Mouse (Mus musculus) T-cell, adult 2 months (primary cell): ENCODE results near the gene Ube2e3.
A peak's percentile ranks its signal among the peaks of the same experiment; 100 is the strongest.

Source experiments
- DNase-seq: peaks from one replicate; pipeline ENCODE4 v3.0.0; 2022; ENCODE audit warnings: low spot score

The Ube2e3 gene

DNA sequence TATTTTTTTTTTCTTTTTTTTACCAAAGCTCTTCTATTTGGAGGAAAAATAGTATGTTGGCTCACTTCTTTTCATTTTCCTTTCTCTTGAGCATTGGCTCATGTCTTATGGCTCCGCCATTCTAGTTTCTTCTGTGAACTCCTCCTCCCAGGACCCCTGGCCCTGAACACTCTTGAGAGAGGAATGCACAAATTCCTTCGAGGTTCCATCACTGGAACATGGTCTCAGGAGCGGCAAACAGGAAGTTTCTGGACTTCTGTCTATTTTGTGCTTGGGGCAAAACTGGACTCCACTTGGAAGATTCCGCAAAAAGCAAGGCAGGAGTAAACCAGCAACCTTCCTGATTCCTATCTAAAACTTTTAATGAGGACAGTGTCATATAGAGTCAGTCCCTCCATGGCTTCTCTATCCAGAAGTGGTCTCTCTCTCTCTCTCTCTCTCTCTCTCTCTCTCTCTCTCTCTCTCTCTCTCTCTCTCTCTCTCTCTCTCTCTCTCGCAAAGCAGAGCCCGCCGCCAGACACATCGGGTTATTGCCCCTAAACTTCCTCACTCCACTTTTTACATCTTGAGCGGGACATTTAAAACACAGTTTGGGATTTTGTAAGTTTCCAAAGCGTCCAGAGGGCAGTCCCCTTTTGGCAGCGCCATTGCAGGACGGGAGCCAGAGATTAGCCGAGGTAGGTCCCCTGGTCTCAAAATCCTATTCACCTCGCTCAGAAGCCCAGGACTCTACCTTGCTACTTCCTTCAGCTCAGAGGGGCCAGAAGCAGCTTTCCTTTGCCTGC is at the start of gene Ube2e3:
Ube2e3 (plus strand) TSS at position 399 of the 785 bp plus-strand sequence.
- DNase-seq, result no peak

DNA sequence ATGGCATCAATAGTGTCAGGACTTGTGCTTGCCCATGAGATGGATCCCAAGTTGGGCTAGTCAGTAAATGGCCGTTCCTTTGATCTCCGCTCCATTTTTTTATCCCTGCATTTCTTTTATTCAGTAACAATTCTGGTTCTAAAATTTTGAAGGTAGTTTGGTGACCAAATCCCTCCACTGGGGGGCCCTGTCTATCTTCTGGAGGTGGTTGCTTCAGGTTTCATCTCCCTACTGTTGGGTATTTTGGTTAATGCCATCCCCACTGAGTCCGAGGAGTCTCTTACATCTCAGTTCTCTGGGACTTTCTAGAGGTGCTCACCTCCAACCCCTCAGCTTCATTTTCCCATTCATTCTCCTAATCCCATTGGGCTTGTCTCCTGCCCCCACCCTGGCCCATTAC is 38.0 kb upstream of the Ube2e3 start:
- no peak for DNase-seq

DNA sequence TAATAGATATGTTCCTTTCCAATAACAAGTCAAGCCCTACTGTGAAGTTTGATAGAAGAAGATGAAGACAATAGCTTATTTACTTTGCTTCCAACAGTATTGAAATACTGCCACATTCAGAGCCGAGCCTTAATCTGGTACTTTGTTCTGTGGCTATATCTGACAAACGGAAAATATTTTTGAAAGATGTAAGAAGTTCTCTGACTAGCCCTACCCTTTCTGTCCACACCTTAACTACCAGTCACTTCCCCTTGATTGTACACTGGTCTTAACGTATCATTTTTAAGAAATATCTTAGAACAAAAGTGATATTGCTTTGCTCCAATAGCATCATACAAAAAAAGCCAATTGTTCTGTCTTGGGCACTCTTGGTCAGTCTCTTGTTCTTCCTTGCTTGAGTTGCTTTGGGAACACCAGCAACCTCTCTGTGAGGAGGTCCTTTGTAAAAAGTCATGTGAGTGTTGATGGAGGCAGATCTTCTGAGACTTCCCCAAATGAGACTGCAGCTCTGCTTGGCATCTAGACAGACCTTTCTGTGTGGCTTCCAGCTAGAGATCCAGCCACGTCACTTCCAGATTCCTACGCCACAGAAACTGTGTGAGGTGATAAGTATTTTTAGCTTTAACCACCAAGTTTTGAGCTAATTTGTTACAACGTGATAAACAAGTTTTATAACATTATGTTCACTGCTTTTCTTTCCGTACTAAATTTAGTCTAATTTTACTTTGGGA is 26.3 kb upstream of the Ube2e3 start:
- DNase-seq, result no peak

DNA sequence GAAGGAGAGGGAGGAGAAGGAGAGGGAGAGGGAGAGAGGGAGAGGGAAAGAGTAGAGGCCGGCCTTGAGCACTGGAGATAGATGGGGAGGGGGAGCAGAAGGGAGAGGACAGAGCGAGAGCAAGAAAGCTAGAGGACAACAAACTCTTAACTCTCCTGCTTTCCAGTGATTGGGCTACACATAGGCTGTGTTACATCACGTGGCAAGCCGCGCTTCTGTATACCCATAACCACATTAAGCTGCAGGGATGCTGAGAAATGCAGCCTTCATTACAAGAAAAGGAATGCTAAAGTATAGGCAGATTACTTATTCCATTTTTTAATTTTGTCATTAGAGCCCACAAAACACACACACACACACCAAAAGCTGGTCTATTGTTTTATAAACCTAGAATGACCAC is 23.6 kb upstream of the Ube2e3 start:
- DNase-seq, result no peak

DNA sequence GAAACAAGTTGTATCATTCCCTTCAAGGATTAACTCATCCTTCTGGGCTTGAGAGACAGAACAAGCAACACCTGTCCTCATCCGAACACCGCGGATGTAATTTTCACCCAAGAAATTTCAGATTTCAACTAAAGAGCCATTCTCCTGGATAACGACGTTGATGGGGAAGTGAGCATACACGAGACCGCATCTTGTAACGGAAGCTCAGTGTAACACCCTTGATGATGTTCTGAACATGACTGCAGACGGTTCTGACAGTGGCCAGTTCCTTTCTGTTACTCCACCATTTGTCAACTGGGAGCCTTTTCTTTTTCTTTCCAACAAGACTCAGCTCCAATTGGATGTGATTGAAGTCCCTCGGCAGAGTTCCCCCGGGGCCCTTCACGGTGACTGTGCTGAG is 22.6 kb upstream of the Ube2e3 start:
- DNase-seq, result no peak

DNA sequence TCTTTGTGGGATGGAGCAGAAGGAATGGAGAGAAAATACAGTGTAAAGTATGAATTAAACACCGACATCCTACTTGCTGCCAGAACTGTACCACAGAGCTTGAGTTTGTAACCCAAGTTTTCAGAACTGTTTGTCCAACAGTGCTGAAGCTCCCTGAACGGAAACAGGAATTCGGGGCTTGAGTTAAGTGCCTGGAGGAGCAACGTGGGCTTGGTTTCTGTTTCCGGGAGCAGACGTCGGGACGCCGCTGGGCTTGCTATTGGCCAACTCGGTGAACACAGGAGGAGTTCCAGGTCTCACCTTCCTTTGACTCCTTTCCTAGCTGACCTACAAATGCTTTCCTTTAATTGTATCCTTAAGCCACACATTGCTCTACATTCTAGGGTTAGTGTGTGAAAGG is 22.2 kb upstream of the Ube2e3 start:
- DNase-seq, result no peak

DNA sequence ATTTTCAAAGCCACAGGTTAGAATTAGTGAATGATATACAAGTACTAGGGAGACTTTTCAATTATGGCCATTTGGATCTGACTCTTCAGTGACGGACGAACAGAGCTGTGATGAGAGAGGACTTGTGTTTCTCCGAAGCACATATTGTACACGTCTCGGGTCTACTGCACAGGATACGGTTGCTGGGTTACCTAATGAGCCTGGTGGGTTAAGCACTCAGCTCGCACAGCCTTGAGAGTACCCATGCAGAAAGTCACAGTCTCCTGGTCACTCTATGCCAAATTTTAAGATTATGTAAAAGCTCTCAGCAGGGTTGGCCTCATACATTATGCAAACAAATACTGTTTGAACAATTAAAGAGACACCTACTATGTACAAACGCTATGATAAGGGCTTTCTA is 13.6 kb upstream of the Ube2e3 start:
- DNase-seq, result no peak

DNA sequence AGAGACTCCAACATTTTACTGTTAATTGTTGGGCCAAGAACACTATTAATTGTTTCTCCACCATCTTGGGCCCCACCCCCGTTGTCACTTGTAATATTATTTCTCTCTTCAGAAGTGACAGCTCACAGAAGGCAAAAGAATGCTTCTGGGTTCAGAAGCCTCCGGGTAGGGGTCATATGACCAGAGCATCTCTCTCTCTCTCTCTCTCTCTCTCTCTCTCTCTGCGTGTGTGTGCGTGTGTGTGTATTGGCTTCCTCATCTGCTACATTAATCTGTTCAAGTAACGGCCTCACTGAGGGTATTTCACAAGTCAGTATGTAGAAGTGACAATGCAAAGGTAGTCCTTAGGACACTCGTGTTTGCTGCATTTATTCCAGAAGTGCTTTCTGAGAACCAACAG is 9.3 kb upstream of the Ube2e3 start:
- no peak for DNase-seq

DNA sequence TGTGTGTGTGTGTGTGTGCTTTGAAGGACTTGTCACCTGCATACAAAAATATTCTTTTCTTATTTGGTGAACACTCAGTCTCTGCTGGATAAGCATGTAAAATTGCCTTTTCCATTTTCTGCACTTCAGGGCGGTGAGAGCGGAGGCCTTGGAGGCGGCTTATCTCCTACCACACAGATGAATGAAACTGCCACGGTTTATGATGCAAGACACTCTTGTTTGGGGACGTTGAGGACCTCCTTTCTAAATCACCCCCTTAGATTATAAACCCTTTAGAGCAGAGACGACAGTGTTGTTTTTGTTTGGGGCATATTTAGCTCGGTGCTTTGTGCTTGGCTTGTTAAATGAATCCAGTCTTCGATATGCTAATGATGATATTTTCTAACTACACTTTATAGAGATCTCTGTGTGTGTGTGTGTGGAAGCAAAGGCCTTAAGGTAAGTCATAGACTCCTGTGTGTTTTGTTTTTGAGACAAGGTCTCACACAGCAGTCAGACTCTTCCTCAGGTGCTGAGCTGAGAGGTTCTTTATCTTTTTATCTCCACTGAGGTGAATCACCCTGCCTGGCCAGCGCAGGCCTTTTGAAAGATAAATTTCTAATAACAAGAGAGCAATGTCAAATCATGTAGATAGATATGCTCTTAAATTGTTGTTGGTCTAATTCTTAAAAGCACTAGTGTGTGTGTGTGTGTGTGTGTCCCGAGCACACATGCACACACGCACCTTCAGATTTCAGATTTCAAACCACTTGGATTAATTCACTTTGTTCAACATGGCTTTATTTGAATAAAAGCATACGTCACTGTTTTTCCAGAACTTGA is 8.4 kb upstream of the Ube2e3 start:
- no peak for DNase-seq

DNA sequence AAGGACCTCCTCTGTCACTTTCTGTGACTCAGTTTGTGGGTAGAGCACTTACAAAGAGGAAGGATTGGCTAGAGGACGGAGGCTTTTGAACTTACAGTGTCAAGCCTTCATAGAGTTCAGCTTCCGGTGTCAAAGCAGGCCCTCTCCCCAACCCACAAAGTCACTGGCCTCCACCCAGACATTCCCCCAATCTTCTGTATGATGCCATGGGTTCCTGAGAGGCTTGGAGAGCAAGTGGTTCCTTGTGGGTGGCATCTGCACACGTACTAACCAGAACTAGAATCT is 7.9 kb upstream of the Ube2e3 start:
- peak; percentile 32 for DNase-seq

DNA sequence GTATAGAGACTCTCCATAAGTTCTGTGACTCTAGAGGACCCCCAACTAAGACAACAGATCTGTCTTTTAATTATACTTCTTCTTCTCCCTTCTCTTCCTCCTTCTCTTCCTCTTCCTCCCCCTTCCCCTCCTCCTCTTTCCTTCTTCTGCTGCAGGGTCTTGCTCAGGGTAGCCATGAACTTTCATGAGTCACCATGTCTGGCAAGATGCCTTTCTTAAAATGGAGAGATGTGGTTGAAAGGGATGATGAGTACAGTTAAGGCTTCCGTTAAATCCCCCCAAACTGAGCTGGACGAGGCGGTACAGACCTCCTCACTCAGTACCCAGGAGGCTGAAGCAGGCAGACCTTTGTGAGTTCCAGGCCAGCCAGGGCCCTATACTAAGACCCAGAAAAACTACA is 3.8 kb upstream of the Ube2e3 start:
- no peak for DNase-seq

DNA sequence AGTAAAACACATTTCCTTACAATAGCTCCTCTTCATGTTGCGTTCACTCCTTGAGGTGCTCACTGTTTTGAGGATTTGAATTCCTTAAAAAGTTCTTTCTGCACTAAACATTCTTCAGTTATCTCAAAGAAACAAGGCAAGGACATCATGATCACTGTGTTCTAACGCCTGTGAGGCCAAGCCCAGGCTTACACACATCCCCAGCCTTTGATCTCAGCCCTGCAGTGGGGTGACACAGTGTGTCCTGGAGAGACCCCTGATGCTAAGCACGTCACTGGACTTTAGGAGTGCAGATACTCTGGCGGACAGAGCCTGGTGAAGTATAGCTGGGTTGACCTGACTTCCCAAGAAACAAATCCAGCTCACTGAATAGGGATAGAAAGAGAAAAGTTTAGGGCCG is 3.1 kb upstream of the Ube2e3 start:
- no peak for DNase-seq

DNA sequence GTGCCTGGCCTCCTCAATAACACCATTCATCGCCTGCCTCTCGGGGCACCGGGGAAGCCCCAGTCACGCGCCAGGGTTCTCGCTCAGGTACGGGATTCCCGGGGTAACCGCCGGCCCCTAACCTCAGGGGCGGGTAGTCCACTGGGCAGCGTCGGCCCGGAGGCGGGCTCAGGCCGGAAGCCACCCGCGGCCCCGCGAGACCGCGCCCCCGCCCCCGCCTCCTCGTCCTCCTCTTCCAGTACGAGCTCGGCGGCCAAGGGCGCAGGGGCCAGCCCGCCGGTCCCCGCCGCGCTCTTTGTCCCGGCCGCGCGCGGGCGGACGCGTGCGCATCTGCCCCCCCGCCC is 559 bp downstream of the Ube2e3 start:
- peak; percentile 92 for DNase-seq

DNA sequence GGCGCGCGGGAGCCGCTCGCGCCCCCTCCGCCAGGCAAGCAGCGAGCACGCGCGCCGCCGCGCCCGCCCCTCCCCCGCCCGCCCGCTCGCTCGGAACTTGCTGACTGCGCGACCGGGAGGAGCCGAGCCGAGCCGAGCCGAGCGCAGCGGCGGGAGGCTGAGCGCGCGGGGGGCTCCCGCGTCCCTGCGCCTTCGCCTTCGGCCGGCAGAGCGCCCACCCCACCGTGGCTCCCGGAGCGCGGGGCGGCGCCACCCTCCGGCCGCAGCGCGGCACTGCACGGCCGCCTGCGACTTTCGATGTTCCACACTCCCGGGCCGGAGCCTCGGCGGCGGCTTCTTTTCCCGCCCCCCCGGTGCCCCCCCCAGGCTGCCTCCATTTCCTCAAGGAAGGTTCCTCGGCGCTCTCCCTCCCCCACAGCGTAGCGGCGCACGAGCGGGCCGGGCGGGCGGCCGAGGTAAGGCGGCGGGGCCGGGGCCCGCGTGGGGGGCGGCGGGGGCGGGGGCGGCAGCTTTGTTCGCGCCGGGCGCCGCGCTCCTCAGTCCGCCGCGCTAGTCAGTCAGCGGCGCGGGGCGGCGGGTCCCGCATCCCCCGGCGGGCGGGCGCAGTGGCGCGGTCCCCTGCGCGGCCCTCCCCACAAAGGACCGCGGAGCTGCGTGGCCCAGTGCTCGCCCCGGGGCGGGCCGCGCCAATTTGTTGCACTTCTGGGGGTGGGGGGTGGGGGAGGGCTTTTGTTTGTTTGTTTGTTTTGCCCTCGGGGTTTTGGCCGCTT is 1.2 kb downstream of the Ube2e3 start:
- peak; percentile 78 for DNase-seq

DNA sequence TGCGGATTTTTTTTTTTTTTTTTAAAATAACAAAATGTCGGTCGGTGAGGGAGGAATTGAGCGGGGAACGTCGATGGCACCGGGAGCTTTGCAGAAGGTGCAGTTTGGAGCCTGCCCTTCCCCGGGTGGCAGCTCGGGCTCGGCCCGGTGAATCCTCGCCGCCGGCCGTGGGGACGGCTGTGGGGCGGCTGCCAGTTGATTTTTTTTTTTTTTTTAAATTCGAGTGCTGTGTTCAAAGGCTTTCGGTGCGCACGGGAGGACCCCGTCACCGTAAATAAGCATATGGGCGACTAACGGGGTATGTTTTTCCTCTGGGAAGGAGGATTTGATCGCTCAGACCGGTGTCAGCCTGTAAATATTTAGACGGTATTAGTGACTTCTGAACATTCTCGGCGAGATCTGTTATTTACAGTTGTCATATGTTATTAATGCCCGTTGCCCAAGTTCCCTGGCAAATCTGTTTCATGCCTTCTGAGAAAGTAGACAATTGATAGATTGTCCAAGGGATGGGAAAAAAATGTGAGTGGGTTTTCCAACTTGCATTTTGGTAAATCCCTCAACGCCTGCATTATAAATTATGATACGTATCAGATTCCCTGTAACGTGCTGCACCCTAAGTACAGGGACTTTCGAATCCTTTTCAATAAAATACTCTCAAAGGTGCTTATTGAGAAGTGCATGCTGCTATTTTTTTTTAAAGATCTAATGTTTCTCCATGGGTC is 2.0 kb downstream of the Ube2e3 start:
- peak; percentile 18 for DNase-seq

DNA sequence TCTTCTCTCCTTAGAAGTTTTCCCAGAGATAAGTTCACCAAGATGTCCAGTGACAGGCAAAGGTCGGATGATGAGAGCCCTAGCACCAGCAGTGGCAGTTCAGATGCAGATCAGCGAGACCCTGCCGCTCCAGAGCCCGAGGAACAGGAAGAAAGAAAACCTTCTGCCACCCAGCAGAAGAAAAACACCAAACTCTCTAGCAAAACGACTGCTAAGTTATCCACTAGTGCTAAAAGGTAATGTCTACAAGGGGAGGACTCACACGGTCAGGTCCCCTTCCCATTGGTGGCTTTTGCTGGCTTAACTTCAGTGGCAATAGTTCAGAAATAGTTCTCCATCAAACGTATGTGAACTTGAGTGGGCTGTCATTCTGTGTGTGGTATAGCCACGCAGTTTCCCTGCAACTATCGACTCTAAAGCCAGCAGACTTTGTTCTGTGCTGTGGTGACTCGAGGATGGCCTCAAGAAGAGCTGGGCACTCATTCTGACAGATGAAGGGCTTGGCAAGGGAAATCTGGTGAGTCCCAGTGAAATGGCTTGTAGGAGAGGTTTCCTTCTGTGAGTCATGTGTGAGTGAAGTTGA is 2.6 kb downstream of the Ube2e3 start:
- peak; percentile 21 for DNase-seq

DNA sequence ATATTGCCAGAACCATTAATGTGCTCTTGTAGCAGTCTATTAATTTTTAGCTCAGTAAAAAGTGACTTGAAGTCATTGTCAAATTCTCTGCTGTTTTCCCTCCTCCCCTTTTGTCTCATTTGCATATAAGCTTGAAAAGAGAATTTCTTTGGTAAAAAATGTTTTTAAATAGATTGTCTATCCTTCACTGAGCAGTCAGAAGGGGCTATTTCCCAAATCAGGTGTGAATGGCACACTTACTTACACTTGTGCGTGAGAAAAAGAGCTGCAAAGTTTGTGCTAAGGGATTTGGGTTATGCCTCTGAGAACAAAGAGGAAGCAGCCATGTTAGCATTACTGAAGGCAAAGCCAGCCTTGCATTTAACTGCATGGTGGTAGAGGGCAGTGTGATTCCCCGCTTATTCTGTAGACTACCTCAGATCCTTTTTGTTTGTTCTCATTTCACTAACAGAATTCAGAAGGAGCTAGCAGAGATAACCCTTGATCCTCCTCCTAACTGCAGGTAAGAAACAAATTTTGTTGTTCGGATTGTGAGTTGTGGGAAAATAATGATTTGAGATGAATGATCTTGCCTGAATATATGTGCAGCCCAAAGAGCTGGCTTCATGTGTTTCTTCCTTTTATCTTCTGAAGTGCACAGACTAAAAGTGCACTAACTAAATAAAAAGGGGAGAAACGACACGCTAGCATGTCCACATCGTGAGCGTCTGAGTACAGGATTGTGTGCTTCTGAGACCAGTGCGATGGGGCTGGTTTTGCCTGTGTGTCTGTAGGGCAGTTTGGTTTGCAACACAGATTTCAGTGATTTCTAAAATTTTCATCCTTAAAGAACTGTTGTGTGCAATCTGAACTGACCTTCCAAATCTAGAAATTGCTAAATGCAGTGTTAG is 4.3 kb downstream of the Ube2e3 start:
- DNase-seq, result peak; percentile 32

DNA sequence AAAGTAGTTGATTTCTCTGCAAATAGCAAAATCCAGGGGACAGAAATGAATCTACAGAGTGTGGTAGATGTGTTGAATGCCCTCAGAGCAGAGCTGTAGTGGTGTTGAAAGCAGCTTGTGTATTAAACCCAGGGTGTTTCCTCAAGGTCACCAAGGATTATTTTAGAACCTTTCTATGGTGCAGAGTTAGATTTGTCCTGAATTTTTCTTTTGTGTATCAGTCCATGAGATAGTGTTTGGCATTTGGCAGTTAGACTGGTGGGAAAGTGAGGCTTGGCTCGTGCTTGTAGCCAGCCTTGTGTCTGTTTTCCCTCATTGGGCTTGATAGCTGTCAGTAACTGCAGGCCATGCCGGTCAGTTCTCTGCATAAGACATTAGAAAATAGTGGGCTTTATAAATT is 6.0 kb downstream of the Ube2e3 start:
- DNase-seq, result no peak

DNA sequence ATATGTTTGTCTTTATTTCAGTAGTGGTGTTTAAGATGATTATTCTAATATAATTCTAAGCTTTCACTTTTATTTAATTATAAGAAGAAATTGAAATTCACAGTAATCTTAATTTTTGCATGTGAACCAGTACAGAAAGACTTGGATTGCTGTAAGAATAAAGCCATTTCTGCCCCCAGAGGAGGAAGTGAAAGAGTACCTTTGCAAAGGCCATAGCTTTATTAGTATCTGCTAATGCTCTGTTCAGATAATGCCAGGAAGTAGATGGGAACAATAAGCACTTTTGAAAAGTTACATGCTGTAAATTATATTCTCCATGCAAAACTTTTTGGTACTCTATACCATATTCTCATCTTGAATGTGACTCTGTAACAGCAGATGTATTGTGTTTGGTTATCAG is 8.1 kb downstream of the Ube2e3 start:
- DNase-seq, result no peak

DNA sequence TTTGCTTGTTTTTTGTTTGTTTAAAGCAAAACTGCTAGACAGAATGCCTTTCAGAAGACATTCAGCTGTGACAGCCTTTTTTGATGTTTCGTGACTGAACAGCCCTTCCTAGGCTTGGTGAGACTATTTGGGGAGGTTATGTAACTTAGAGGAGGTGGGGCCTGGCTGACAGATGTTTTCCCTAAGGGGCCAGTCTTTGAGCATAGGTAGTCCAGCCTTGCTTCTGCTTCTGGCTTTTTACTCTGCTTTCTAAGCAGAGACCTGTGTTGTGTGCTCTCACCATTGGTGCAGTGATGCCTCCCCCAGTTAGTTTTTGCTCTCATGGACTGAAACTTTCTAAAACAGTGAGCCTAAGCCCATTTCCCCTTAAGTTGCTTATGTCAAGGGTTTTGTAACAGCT is 14.1 kb downstream of the Ube2e3 start:
- DNase-seq, result no peak
